Mouse (Mus musculus) neural tube, embryonic 15.5 days (tissue): Measurements from ENCODE around the gene Gm49318. TPM values are rescaled to one million over a fixed set of nuclear protein-coding genes. Genes with fewer than 3 reads are reported as not detected.

Experiments used
- ATAC-seq: fragments of 200-750 bp; cut with Nextera tagmentation; 2 replicates; pipeline ENCODE4 v1.8.0; 2017; ENCODE audit warnings: mild to moderate bottlenecking, moderate TSS enrichment, moderate library complexity; ENCODE audit not compliant: low FRiP score
- H3K27ac ChIP-seq: fragments of 300-500 bp; sonication (generic); replicated peaks from 2 replicates; pipeline ENCODE4 v1.5.1; 2015; ENCODE audit warnings: mild to moderate bottlenecking, inconsistent platforms
- H3K27me3 ChIP-seq: fragments of 300-500 bp; sonication (generic); replicated peaks from 2 replicates; pipeline ENCODE4 v1.6.1; 2015; ENCODE audit warnings: inconsistent platforms
- H3K36me3 ChIP-seq: fragments of 300-500 bp; sonication (generic); 2 replicates; pipeline ENCODE4 v1.6.1; 2015; ENCODE audit warnings: inconsistent platforms
- H3K4me1 ChIP-seq: fragments of 300-500 bp; sonication (generic); 2 replicates; pipeline ENCODE4 v1.6.1; 2015; ENCODE audit warnings: inconsistent platforms
- H3K4me2 ChIP-seq: fragments of 300-500 bp; sonication (generic); 2 replicates; pipeline ENCODE4 v1.6.1; 2015; ENCODE audit warnings: inconsistent platforms, mild to moderate bottlenecking, moderate library complexity
- H3K4me3 ChIP-seq: fragments of 300-500 bp; sonication (generic); replicated peaks from 2 replicates; pipeline ENCODE4 v1.5.1; 2015; ENCODE audit warnings: mild to moderate bottlenecking, inconsistent platforms
- H3K9ac ChIP-seq: fragments of 300-500 bp; sonication (generic); replicated peaks from 2 replicates; pipeline ENCODE4 v1.6.1; 2015; ENCODE audit warnings: mild to moderate bottlenecking, inconsistent platforms
- H3K9me3 ChIP-seq: fragments of 300-500 bp; sonication (generic); replicated peaks from 2 replicates; pipeline ENCODE4 v1.6.1; 2016; ENCODE audit warnings: inconsistent platforms
- WGBS: fragments of 180-500 bp; shearing (Covaris S2); methylation state at CpG from one replicate; pipeline ENCODE4 v1.1.7; 2015; ENCODE audit warnings: mixed read lengths; 5-methylcytosine and 5-hydroxymethylcytosine counted together
- polyA plus RNA-seq: library from polyadenylated mRNA; unstranded; fragments of >200 nt; fragmentation: Nextera tagmentation; extraction: Ambion mirVana; gene quantifications from 2 replicates; pipeline ENCODE4 v1.2.1, GENCODE M21; 2015

Gm49318 gene
- polyA plus RNA-seq, 1 experiment from 2014 or later, result not detected

DNA sequence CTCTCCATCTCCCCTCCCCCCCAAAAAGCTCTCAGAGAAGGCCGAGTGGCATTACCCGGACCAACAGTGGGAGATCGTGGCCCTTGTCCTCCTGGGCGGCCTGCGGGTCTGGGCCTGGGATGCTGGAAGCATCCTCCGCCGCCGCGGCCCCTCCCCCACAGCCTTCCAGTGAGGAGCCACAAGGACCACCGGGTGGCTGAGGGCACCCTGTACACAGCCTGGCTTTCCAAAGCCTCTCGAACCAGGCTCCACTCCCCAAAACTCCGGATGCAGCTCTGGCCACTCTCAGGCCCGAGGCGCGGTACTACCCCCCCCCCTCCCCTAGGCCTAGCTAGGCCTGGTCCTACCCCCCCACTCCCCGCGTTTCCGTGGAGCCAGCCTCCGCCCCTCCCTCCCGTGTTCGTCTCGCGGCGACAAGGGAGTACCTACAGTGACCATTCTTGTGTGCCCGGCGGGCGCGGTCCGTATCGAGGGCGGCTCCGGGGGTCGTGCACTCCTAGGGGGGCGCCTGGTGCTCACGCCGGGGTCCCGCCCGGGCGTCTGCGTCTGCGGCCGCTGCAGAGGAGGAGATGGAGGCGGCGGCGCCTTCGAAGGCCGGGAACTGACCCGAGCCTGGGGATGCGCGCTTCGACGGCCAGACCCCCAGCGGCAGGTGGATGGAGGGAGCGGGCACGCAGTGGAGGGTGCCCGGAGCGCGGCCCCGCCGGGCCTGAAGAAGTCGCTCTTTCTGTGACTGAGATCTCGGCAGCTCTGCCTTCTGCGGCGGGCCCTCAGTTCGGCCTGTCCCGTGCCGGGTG lies 19.7 kb downstream of the Gm49318 start:
- no peaks in the 10 kb centered on the region for H3K36me3 ChIP-seq
- no peaks in the 10 kb centered on the region for H3K9me3 ChIP-seq
- peak overlapping the region; percentile 97 for H3K9ac ChIP-seq
- H3K27ac ChIP-seq, result peak overlapping the region; percentile 90
- H3K4me2 ChIP-seq, result peak overlapping the region; percentile 76
- ATAC-seq, result peak; percentile 49
- WGBS, result 0% methylated on average over 65 of the region's 67 CpGs
- H3K27me3 ChIP-seq, result no peaks in the 10 kb centered on the region; the same call in 1 of the 2 replicates
- peaks cover 57% of the 10 kb centered on the region for H3K4me1 ChIP-seq
- peak overlapping the region; percentile 88 for H3K4me3 ChIP-seq

- WGBS, result 1% methylated on average over 31 of the region's 43 CpGs
- Histone ChIP-seq H3K4me2 (peak overlapping the region; percentile 76), H3K4me1 (peaks cover 57% of the 10 kb centered on the region)
Observed at GRCm38 (mm10) chr9:22050351-22050889, 20.6 kb downstream of the Gm49318 start.

DNA sequence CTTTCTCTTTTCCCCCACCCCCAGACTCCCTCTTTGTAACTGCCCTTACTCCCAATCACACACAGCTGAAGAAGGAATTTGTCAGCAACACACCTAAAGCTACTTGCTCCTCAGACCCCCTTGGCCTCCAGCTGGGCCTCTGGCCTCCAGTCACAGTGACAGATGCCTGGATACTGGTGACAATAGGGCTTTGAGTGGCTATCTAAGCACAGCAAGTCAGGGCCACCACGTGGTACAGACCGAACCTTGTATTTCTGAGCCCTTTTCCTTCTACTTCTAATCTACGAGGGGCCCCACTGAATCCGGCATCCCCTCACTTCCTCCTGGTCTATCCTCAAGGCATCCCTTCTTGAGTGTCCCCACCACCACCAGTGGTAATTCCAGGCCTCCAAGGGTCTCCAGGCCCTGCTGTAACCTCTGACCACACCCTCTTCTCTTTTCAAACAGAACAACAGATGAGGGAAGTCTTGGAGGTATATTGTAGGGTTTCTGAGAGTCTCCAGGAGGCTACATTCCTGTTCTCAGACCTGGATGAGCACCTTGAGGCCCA lies 21.3 kb downstream of the Gm49318 start:
- Histone ChIP-seq H3K4me3 (peak overlapping the region; percentile 88), H3K9me3 (no peaks in the 10 kb centered on the region), H3K4me2 (peak overlapping the region; percentile 76), H3K9ac (peak overlapping the region; percentile 97), H3K36me3 (no peaks in the 10 kb centered on the region; the same call in 1 of the 2 replicates), H3K4me1 (peaks cover 54% of the 10 kb centered on the region), H3K27ac (peak overlapping the region; percentile 90), H3K27me3 (no peaks in the 10 kb centered on the region; the same call in 1 of the 2 replicates)
- WGBS, result 25% methylated on average over 4 of the region's 4 CpGs
- no peak for ATAC-seq

More at GRCm38 (mm10) chr9:22050351-22050889, 20.6 kb downstream of the Gm49318 start:
- peak; percentile 25 for ATAC-seq
- peak overlapping the region; percentile 88 for H3K4me3 ChIP-seq
- no peaks in the 10 kb centered on the region; the same call in 1 of the 2 replicates for H3K36me3 ChIP-seq
- H3K9ac ChIP-seq, result peak overlapping the region; percentile 97
- H3K9me3 ChIP-seq, result no peaks in the 10 kb centered on the region
- peak overlapping the region; percentile 90 for H3K27ac ChIP-seq
- no peaks in the 10 kb centered on the region; the same call in 1 of the 2 replicates for H3K27me3 ChIP-seq

GRCm38 (mm10) chr9:22049315-22049714 lies 21.7 kb downstream of the Gm49318 start:
- ATAC-seq, result no peak
- Histone ChIP-seq H3K27me3 (no peaks in the 10 kb centered on the region; the same call in 1 of the 2 replicates), H3K4me1 (peaks cover 49% of the 10 kb centered on the region), H3K27ac (peak overlapping the region; percentile 90), H3K4me3 (peak overlapping the region; percentile 88), H3K36me3 (no peaks in the 10 kb centered on the region; the same call in 1 of the 2 replicates), H3K9ac (peak overlapping the region; percentile 97), H3K9me3 (no peaks in the 10 kb centered on the region), H3K4me2 (peak overlapping the region; percentile 76)
- 62% methylated on average over 11 of the region's 11 CpGs for WGBS

GRCm38 (mm10) chr9:22047329-22047728 lies 23.7 kb downstream of the Gm49318 start:
- H3K4me3 ChIP-seq, result 0 out of 2 replicates have a peak overlapping the region, but pooled peaks have one; percentile 5
- peaks cover 48% of the 10 kb centered on the region for H3K4me1 ChIP-seq
- no peaks in the 10 kb centered on the region; the same call in 1 of the 2 replicates for H3K36me3 ChIP-seq
- no peak overlapping the region for H3K27ac ChIP-seq
- 51% methylated on average over 9 of the region's 9 CpGs for WGBS
- peak overlapping the region; percentile 76 for H3K4me2 ChIP-seq
- H3K9me3 ChIP-seq, result no peaks in the 10 kb centered on the region
- no peak for ATAC-seq
- no peaks in the 10 kb centered on the region for H3K27me3 ChIP-seq
- H3K9ac ChIP-seq, result 0 out of 2 replicates have a peak overlapping the region, but pooled peaks have one; percentile 23

- H3K9ac ChIP-seq, result no peak overlapping the region
- H3K4me1 ChIP-seq, result peaks cover 12% of the 10 kb centered on the region; the same call in 1 of the 2 replicates
- H3K4me3 ChIP-seq, result no peak overlapping the region
- no peak for ATAC-seq
- 69% methylated on average over 2 of the region's 2 CpGs for WGBS
- H3K27me3 ChIP-seq, result no peaks in the 10 kb centered on the region
- H3K9me3 ChIP-seq, result no peaks in the 10 kb centered on the region
- no peak overlapping the region for H3K27ac ChIP-seq
- no peaks in the 10 kb centered on the region; the same call in 1 of the 2 replicates for H3K36me3 ChIP-seq
- H3K4me2 ChIP-seq, result no peak overlapping the region
Observed at GRCm38 (mm10) chr9:22041832-22042231, 29.2 kb downstream of the Gm49318 start.

DNA sequence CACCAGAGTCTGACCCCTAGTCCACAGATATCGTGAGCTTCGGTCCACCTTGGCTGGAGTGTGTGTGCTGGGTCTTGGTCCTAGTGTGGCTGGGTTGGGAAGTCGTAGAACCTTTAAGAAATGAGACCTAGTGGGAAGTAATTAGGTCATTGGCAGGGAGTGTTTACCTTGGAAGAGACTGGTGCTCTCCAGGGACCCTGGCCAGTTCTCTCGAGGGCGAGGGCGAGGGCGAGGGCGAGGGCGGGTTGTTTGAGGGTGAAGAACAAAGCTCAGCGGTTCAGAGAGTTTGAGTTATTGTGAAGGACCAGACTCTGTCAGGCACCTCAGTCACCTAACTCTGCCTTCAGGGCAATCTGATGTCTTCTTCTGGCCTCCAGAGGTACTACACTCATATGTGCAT lies 33.2 kb downstream of the Gm49318 start:
- ATAC-seq, result no peak
- WGBS, result 81% methylated on average over 10 of the region's 10 CpGs
- Histone ChIP-seq H3K4me2 (no peak overlapping the region), H3K9ac (no peak overlapping the region), H3K27me3 (no peaks in the 10 kb centered on the region), H3K36me3 (peaks cover 33% of the 10 kb centered on the region), H3K4me1 (peaks cover 22% of the 10 kb centered on the region), H3K4me3 (no peak overlapping the region), H3K27ac (no peak overlapping the region), H3K9me3 (no peaks in the 10 kb centered on the region)

GRCm38 (mm10) chr9:22035300-22036044 lies 35.6 kb downstream of the Gm49318 start:
- no peak overlapping the region for H3K4me3 ChIP-seq
- H3K9ac ChIP-seq, result no peak overlapping the region
- H3K4me2 ChIP-seq, result no peak overlapping the region
- H3K27ac ChIP-seq, result no peak overlapping the region
- no peaks in the 10 kb centered on the region for H3K9me3 ChIP-seq
- H3K4me1 ChIP-seq, result peaks cover 22% of the 10 kb centered on the region
- WGBS, result 20% methylated on average over 6 of the region's 6 CpGs
- H3K27me3 ChIP-seq, result no peaks in the 10 kb centered on the region
- peaks cover 45% of the 10 kb centered on the region for H3K36me3 ChIP-seq
- ATAC-seq, result no peak

DNA sequence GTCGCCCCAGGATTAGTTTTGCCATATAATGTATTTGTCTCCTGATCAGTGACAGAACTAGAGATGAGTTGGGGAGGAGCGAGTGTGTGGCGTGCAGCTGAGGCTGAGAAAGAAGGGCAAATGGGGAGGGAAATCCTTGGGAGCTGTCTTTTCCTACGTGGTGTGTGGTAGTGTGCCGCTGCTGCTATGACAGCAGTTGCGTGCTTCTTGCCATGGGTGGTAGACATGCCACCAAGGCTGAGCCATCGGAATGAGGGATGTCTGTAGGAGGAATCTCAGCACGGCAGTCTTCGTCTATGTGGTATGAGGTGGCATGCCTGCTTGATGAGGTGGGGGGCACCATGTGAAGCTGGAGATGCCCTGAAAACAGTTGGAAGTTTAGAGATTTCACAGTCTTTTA lies 40.7 kb downstream of the Gm49318 start:
- ATAC-seq, result no peak
- H3K4me1 ChIP-seq, result peaks cover 2% of the 10 kb centered on the region; the same call in 1 of the 2 replicates

GRCm38 (mm10) chr9:22028467-22028866 lies 42.6 kb downstream of the Gm49318 start:
- H3K4me3 ChIP-seq, result no peak overlapping the region
- H3K27ac ChIP-seq, result no peak overlapping the region
- no peak overlapping the region for H3K4me2 ChIP-seq
- H3K9me3 ChIP-seq, result no peaks in the 10 kb centered on the region
- H3K36me3 ChIP-seq, result peaks cover 71% of the 10 kb centered on the region
- no peak overlapping the region for H3K9ac ChIP-seq
- ATAC-seq, result no peak
- H3K4me1 ChIP-seq, result no peaks in the 10 kb centered on the region
- H3K27me3 ChIP-seq, result no peaks in the 10 kb centered on the region
- WGBS, result 19% methylated on average over 7 of the region's 7 CpGs

More for the DNA sequence above, 40.7 kb downstream of the Gm49318 start:
- Histone ChIP-seq H3K27me3 (no peaks in the 10 kb centered on the region), H3K9ac (no peak overlapping the region), H3K4me3 (no peak overlapping the region), H3K36me3 (peaks cover 70% of the 10 kb centered on the region), H3K27ac (no peak overlapping the region), H3K9me3 (no peaks in the 10 kb centered on the region), H3K4me2 (no peak overlapping the region)
- 93% methylated on average over 9 of the region's 9 CpGs for WGBS

DNA sequence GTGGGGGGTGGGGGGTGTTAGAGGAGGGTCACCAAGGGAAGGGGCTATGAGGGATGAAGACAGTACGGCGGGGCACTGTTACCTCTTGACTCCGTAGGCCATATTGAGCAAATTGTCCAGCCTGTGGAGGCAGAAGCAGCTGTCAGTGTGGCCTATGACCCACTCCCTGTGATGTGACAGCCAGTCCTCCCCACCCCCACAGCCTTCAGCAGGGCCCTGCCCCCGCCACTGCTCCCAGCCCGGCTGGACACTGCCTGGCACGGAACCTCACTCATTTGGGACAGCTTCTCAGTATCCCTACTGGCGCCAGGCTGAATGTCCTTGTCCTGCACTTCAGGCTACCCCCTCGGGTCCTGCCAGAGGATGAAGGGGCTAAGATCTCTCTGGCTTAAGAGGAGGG lies 46.5 kb downstream of the Gm49318 start:
- 55% methylated on average over 8 of the region's 8 CpGs for WGBS
- Histone ChIP-seq H3K4me1 (no peaks in the 10 kb centered on the region), H3K27ac (no peak overlapping the region), H3K9me3 (no peaks in the 10 kb centered on the region), H3K4me3 (no peak overlapping the region), H3K36me3 (peaks cover 55% of the 10 kb centered on the region), H3K4me2 (no peak overlapping the region), H3K27me3 (no peaks in the 10 kb centered on the region), H3K9ac (no peak overlapping the region)
- ATAC-seq, result no peak
